Mouse (Mus musculus) limb, embryonic 14.5 days (tissue): ENCODE measurements around the gene Tex22. TPM values are rescaled to one million over a fixed set of nuclear protein-coding genes. Genes with fewer than 3 reads are reported as not detected.

Experiments
- ATAC-seq: fragments of 200-750 bp; cut with Nextera tagmentation; 2 replicates; pipeline ENCODE4 v1.8.0; 2017; ENCODE audit warnings: low read depth, moderate number of reproducible peaks, moderate TSS enrichment; ENCODE audit not compliant: low FRiP score
- DNase-seq: peaks from one replicate; pipeline ENCODE4 v3.0.0-alpha.2; 2015; ENCODE audit warnings: low spot score
- H3K27ac ChIP-seq: fragments of 300-500 bp; sonication (generic); replicated peaks from 2 replicates; pipeline ENCODE4 v1.5.1; 2014; ENCODE audit warnings: low read depth, mild to moderate bottlenecking, low read length, moderate library complexity, mixed read lengths
- H3K27me3 ChIP-seq: fragments of 300-500 bp; sonication (generic); 2 replicates; pipeline ENCODE4 v1.6.1; 2014; ENCODE audit warnings: low read length, mixed read lengths; ENCODE audit not compliant: control insufficient read depth, insufficient read depth
- H3K36me3 ChIP-seq: fragments of 300-500 bp; sonication (generic); 2 replicates; pipeline ENCODE4 v1.6.1; 2014; ENCODE audit warnings: mild to moderate bottlenecking, low read length, moderate library complexity, mixed read lengths; ENCODE audit not compliant: control insufficient read depth, insufficient read depth
- H3K4me1 ChIP-seq: fragments of 300-500 bp; sonication (generic); 2 replicates; pipeline ENCODE4 v1.6.1; 2014; ENCODE audit warnings: antibody characterized with exemption, low read length, mixed read lengths; ENCODE audit not compliant: control insufficient read depth, insufficient read depth
- H3K4me2 ChIP-seq: fragments of 300-500 bp; sonication (generic); replicated peaks from 2 replicates; pipeline ENCODE4 v1.6.1; 2014; ENCODE audit warnings: low read depth, mild to moderate bottlenecking, low read length, moderate library complexity; ENCODE audit not compliant: severe bottlenecking
- H3K4me3 ChIP-seq: fragments of 300-500 bp; sonication (generic); replicated peaks from 2 replicates; pipeline ENCODE4 v1.5.1; 2014; ENCODE audit warnings: low read length
- H3K9ac ChIP-seq: fragments of 300-500 bp; sonication (generic); 2 replicates; pipeline ENCODE4 v1.6.1; 2014; ENCODE audit warnings: mild to moderate bottlenecking, low read depth, low read length, moderate library complexity; ENCODE audit not compliant: severe bottlenecking
- H3K9me3 ChIP-seq: fragments of 300-500 bp; sonication (generic); 2 replicates; pipeline ENCODE4 v1.6.1; 2016; ENCODE audit warnings: low read length; ENCODE audit not compliant: control insufficient read depth
- POLR2A ChIP-seq: fragments of 200-500 bp; IDR thresholded peaks from 2 replicates; pipeline ENCODE4 v1.8.0; 2012; ENCODE audit warnings: inconsistent platforms, mild to moderate bottlenecking, moderate library complexity, borderline replicate concordance; ENCODE audit not compliant: insufficient read depth, insufficient read length; ENCODE audit errors: extremely low read depth
- WGBS: fragments of 180-500 bp; shearing (Covaris S2); extraction: QIAGEN DNeasy Blood & Tissue Kit; methylation state at CpG from one replicate; pipeline ENCODE4 v1.1.7; 2014; 5-methylcytosine and 5-hydroxymethylcytosine counted together
- polyA plus RNA-seq, 2 experiments: library from polyadenylated mRNA; depleted of rRNA in 1 of 2; stranded (reverse) in 1 of 2; unstranded in 1 of 2; fragments of >200 nt; fragmentation: Nextera tagmentation in 1 of 2; extraction: Ambion mirVana in 1 of 2; gene quantifications; 2 replicates each; pipeline versions ENCODE4 v1.2.1 to v1.2.3; 2012 to 2014

Tex22 gene
- polyA plus RNA-seq, 2 experiments: 0.13 TPM; not detected in 1

- DNase-seq (no peak), ATAC-seq (no peak)
- H3K9me3 ChIP-seq: no peaks in the 10 kb centered on the region
- no peak for TF ChIP-seq POLR2A
- H3K27ac ChIP-seq: no peak overlapping the region
- H3K4me2 ChIP-seq: no peak overlapping the region
- H3K27me3 ChIP-seq: no peaks in the 10 kb centered on the region
- H3K9ac ChIP-seq: no peak overlapping the region
- H3K4me3 ChIP-seq: no peak overlapping the region
- H3K36me3 ChIP-seq: peaks cover 14% of the 10 kb centered on the region; the same call in 1 of the 2 replicates
- WGBS: 78% methylated on average over 9 of the region's 9 CpGs
- H3K4me1 ChIP-seq: peaks cover 29% of the 10 kb centered on the region
These were observed 27.1 kb downstream of the Tex22 start for GRCm38 (mm10) chr12:113101251-113101960.

- H3K27me3 ChIP-seq: no peaks in the 10 kb centered on the region
- peaks cover 14% of the 10 kb centered on the region; the same call in 1 of the 2 replicates for H3K36me3 ChIP-seq
- no peak for TF ChIP-seq POLR2A
- DNase-seq (no peak), ATAC-seq (no peak; the same call in 1 of the 2 replicates)
- no peak overlapping the region for H3K9ac ChIP-seq
- no peak overlapping the region for H3K4me2 ChIP-seq
- WGBS: 68% methylated on average over 6 of the region's 6 CpGs
- H3K4me3 ChIP-seq: no peak overlapping the region
- peaks cover 24% of the 10 kb centered on the region for H3K4me1 ChIP-seq
- no peaks in the 10 kb centered on the region for H3K9me3 ChIP-seq
- no peak overlapping the region for H3K27ac ChIP-seq
These were observed 28.2 kb downstream of the Tex22 start for GRCm38 (mm10) chr12:113102461-113102860.

GRCm38 (mm10) chr12:113103846-113104451 is 29.6 kb downstream of the Tex22 start:
- no peak for TF ChIP-seq POLR2A
- ATAC-seq: no peak
- Histone ChIP-seq H3K27ac (no peak overlapping the region), H3K27me3 (no peaks in the 10 kb centered on the region), H3K4me3 (no peak overlapping the region), H3K9ac (no peak overlapping the region), H3K9me3 (no peaks in the 10 kb centered on the region), H3K4me2 (no peak overlapping the region), H3K36me3 (peaks cover 14% of the 10 kb centered on the region; the same call in 1 of the 2 replicates), H3K4me1 (peaks cover 24% of the 10 kb centered on the region)
- DNase-seq: no peak
- WGBS: 81% methylated on average over 8 of the region's 8 CpGs

GRCm38 (mm10) chr12:113106386-113106785 is 32.1 kb downstream of the Tex22 start:
- no peak overlapping the region for H3K9ac ChIP-seq
- H3K4me3 ChIP-seq: no peak overlapping the region
- 67% methylated on average over 6 of the region's 6 CpGs for WGBS
- TF ChIP-seq POLR2A: no peak
- ATAC-seq (no peak), DNase-seq (no peak)
- no peaks in the 10 kb centered on the region for H3K27me3 ChIP-seq
- H3K4me1 ChIP-seq: peaks cover 13% of the 10 kb centered on the region
- peaks cover 6% of the 10 kb centered on the region; the same call in 1 of the 2 replicates for H3K36me3 ChIP-seq
- H3K4me2 ChIP-seq: no peak overlapping the region
- H3K27ac ChIP-seq: no peak overlapping the region
- no peaks in the 10 kb centered on the region for H3K9me3 ChIP-seq

- 83% methylated on average over 4 of the region's 4 CpGs for WGBS
- H3K4me2 ChIP-seq: no peak overlapping the region
- H3K36me3 ChIP-seq: peaks cover 14% of the 10 kb centered on the region
- H3K4me3 ChIP-seq: no peak overlapping the region
- no peak for DNase-seq
- no peak for ATAC-seq
- no peak for TF ChIP-seq POLR2A
- H3K27me3 ChIP-seq: no peaks in the 10 kb centered on the region
- no peak overlapping the region for H3K9ac ChIP-seq
- H3K27ac ChIP-seq: no peak overlapping the region
- H3K9me3 ChIP-seq: no peaks in the 10 kb centered on the region
- peaks cover 13% of the 10 kb centered on the region for H3K4me1 ChIP-seq
These were observed 33.3 kb downstream of the Tex22 start for GRCm38 (mm10) chr12:113107431-113108124.
